Comparison of ENCODE assay signal across 17 mouse cellular contexts in genomic region chr15:51403581-51403980, GRCm38 (mm10).
"Had no signal": no experiment of that assay in that cellular context is flagged by ENCODE, and none has a peak within 500 bp of the region (broad histone marks: within the 10 kb centered on the region; RNA-seq: fewer than 3 reads in every experiment).

No protein-coding gene starts in this region.

- DNase-seq: left cerebral cortex, postnatal 4 days; liver; liver, embryonic 13.5 days; liver, postnatal 0 days; lung, adult 18-20 months; lung, adult 2 months; lung, embryonic 14.5 days; lung, postnatal 10 days; lung, postnatal 14 days; lung, postnatal 36 days; lung, postnatal 4 days; midbrain, embryonic 14.5 days had no signal

- ATAC-seq: liver, embryonic 12.5 days; liver, postnatal 0 days; lung, postnatal 0 days; midbrain, embryonic 13.5 days; midbrain, embryonic 15.5 days; midbrain, embryonic 16.5 days had no signal
